Mouse (Mus musculus) B cell, adult 2 months (primary cell): ENCODE measurements around the gene Wdr41.

Source experiments
- DNase-seq, 2 experiments: peaks; one replicate each; pipeline ENCODE4 v3.0.0; 2022

The Wdr41 gene

GRCm38 (mm10) chr13:95038200-95038599 is 62.1 kb downstream of the Wdr41 start:
- DNase-seq: no peak

- no peak for DNase-seq
These were observed 64.1 kb downstream of the Wdr41 start for GRCm38 (mm10) chr13:95040140-95040738.

GRCm38 (mm10) chr13:95044108-95044507 is 68.0 kb downstream of the Wdr41 start:
- DNase-seq: no peak

- no peak for DNase-seq
These were observed 74.3 kb downstream of the Wdr41 start for GRCm38 (mm10) chr13:95050398-95050797.

- DNase-seq: no peak
These were observed 76.3 kb downstream of the Wdr41 start for GRCm38 (mm10) chr13:95052421-95052820.

DNA sequence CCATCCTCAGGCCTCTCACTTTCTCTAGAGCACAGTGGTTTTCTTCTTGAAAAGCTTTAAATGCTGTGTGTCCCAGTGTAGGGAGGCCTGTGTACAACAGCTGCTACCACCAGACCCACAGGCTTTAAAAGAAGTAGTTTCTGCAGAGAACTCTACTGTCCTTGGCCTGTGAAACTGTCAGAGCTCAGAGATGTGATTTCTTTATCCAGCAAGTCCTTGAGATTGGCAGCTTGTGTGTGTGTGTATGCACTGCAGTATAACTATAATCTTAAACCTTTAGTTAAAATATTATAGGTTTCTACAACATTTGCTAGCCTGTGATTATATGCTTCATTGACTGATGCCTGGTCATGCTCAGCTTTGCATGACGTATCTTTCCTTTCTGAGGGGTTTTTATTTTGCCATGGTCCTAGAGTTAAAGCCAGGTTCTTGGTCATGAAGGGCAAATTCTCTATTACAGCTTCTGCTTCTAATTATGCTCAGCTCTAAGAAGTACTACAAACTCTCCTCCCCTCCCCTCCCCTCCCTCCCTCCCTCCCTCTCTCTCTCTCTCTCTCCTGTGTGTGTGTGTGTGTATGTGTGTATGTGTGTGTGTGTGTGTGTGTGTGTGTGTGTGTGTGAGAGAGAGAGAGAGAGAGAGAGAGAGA is 79.7 kb downstream of the Wdr41 start:
- no peak for DNase-seq

GRCm38 (mm10) chr13:95056501-95057280 is 80.5 kb downstream of the Wdr41 start:
- no peak for DNase-seq

DNA sequence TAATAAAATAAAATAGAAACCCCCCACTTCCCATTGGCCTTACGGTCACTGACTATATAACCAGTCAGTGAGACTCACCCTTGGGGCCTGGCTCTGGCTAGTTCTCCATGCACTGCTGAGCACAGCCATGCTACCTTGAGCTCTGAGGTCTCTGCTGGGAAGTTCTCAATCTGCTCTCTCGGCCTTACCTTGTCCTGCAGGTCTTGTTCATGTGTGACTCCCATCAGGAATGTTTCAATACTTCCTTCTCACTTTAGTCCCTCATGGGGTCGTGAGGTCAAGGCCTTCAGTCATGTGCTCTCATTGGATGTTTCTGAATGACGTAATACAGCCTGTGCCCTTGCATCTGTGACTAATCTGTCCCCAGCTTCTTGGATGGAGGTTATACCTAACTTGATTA is 82.7 kb downstream of the Wdr41 start:
- DNase-seq: no peak

DNA sequence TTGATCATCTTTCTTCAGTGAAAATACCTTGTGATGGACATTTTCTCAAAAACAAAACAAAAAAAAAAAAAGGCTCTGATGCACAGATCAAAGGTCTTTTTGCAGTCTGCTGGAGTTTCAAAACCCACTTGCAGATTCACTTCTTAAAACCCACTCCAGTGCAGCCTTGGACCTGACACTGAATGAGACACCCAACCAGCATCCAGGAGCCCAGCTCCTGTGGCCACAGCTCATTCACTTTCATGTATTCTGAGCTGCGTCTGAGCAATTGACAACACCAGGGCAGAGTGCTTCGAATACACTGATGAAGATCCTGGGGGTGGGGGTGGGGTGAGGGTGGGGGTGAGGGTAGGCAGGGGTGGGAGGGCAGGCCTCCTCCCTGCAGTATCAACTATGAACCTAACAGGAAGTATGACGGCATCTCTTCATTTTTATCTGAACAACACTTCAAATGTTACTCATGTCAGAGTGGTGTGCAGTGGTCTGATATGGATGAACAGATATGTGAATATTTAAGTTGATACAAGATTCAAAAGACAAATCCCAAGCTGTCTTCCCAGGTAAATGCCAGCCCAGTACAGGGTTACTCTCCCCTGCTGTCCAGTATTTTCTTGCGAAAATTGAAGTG is 87.4 kb downstream of the Wdr41 start:
- no peak for DNase-seq

GRCm38 (mm10) chr13:95067854-95068253 is 91.7 kb downstream of the Wdr41 start:
- DNase-seq: no peak

GRCm38 (mm10) chr13:95070268-95070667 is 94.1 kb downstream of the Wdr41 start:
- DNase-seq: no peak
